Mouse (Mus musculus) lung, postnatal 0 days (tissue): ENCODE measurements around the gene Susd2.

Experiments
- CTCF ChIP-seq: IDR thresholded peaks from 2 replicates; pipeline ENCODE4 v1.5.1; 2016; ENCODE audit warnings: antibody characterized with exemption, mild to moderate bottlenecking
- EP300 ChIP-seq: IDR thresholded peaks from 2 replicates; pipeline ENCODE4 v1.6.1; 2016; ENCODE audit warnings: antibody characterized with exemption, mild to moderate bottlenecking, control low read depth

- TF ChIP-seq CTCF (no peak), EP300 (no peak)
Observed at GRCm38 (mm10) chr10:75679204-75679603, 35.4 kb upstream of the Susd2 start.
